Mouse (Mus musculus) heart, postnatal 25 days (tissue): ENCODE measurements around the gene Gm3776. TPM values are rescaled to one million over a fixed set of nuclear protein-coding genes. Genes with fewer than 3 reads are reported as not detected.
"Not testable (repeated sequence)": the region's sequence is repeated elsewhere in the genome, so short reads cannot be mapped to it uniquely, and the experiment has no call there.

Experiments
- DNase-seq: peaks from one replicate; pipeline ENCODE4 v3.0.0; 2022; ENCODE audit warnings: low spot score
- intact Hi-C: fragments of 180-260 bp; cut with DNase I; formaldehyde crosslinking; loops from one replicate; pipeline ENCODE4 v1.15.1; 2025
- total RNA-seq, 2 experiments: library from RNA; stranded (reverse); gene quantifications; 2 replicates each; pipeline ENCODE4 v1.2.3; 2021

Gene Gm3776
- total RNA-seq, 2 experiments from 2014 or later, result 0.39 to 0.89 TPM

DNA sequence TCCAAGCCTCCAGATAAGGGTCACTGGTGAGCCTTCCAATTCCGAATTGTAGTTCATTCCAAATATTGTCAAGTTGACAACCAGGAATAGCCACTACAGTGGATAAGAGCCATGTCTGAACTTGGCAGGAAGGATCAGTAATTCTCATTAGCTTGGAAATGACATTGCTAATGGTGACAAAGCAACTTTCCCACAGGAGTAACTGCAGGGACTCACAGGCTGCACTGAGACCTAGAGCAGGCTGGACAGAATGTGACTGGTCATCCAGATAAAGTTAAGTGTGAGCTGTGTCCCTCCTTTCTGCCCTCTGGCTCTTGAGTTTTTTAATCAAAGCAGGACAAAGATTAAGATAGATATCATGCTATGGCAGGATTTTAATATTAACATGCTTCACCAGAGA lies 32.1 kb downstream of the Gm3776 start:
- intact Hi-C loops, DNase-seq: not testable (repeated sequence)

- intact Hi-C loops, result loop anchor here (10.0 kb wide), 1 partner anchor 55 kb away; no protein-coding TSS in a partner anchor
- not testable (repeated sequence) for DNase-seq
These were observed 32.8 kb downstream of the Gm3776 start, which contains the start of gene Gm10639 for GRCm38 (mm10) chr9:78289723-78290122. Gene Gm10639 (plus strand): TSS chr9:78289923.

- intact Hi-C loops, result loop anchor here (10.0 kb wide), 1 partner anchor 52 kb away; no protein-coding TSS in a partner anchor
- DNase-seq, result not testable (repeated sequence)
These were observed 35.5 kb downstream of the Gm3776 start for GRCm38 (mm10) chr9:78292462-78292861.

- intact Hi-C loops, result loop anchor here (10.0 kb wide), 1 partner anchor 51 kb away; no protein-coding TSS in a partner anchor
- DNase-seq, result not testable (repeated sequence)
These were observed 36.8 kb downstream of the Gm3776 start for GRCm38 (mm10) chr9:78293683-78294082.

DNA sequence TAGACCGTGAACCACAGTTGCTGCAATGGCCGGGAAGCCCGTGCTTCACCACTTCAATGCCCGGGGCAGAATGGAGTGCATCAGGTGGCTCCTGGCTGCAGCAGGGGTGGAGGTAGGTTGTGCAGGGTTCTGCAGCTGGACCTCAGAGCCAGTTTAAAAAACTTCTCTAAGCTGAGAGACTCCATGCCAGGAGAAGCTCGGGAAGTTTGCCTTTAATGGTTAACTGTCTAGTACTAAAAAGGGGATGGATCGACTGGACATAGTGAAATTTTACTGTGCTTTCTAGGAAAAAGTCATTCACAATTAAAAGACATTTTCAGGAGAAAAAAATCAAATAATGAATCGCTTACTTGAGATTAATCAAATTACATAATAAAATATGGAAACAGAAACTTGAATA lies 37.9 kb downstream of the Gm3776 start:
- DNase-seq, result not testable (repeated sequence)
- intact Hi-C loops, result loop anchor here (10.0 kb wide), 1 partner anchor 50 kb away; no protein-coding TSS in a partner anchor

GRCm38 (mm10) chr9:78296089-78296488 lies 39.2 kb downstream of the Gm3776 start:
- not testable (repeated sequence) for DNase-seq
- intact Hi-C loops, result loop anchor here (10.0 kb wide), 1 partner anchor 49 kb away; no protein-coding TSS in a partner anchor

DNA sequence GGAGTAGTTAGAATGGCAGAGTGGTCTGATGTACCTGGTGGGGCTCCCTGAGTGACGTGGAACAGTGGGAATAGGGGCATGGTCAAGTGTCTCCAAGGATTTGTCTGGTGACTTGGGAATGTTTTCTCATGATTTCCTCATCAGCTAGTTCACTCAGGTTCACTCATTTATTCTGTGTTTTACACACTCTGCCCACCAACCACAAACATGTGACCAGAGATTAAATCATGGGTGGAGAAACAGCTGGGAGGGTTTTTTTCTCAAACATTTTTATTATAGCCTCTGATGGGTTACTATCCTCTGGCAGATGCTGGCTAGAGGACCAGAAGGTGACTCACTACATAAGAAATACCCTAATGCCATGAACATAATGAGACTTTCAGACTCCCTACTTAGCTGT lies 41.3 kb downstream of the Gm3776 start:
- no peak for DNase-seq
- intact Hi-C loops, result loop anchor here (10.0 kb wide), 1 partner anchor 47 kb away; no protein-coding TSS in a partner anchor

- intact Hi-C loops, result loop anchor here (10.0 kb wide), 1 partner anchor 46 kb away; no protein-coding TSS in a partner anchor
- not testable (repeated sequence) for DNase-seq
These were observed 42.2 kb downstream of the Gm3776 start for GRCm38 (mm10) chr9:78299143-78299542.

GRCm38 (mm10) chr9:78308122-78308521 lies 51.2 kb downstream of the Gm3776 start:
- intact Hi-C loops, DNase-seq: not testable (repeated sequence)

DNA sequence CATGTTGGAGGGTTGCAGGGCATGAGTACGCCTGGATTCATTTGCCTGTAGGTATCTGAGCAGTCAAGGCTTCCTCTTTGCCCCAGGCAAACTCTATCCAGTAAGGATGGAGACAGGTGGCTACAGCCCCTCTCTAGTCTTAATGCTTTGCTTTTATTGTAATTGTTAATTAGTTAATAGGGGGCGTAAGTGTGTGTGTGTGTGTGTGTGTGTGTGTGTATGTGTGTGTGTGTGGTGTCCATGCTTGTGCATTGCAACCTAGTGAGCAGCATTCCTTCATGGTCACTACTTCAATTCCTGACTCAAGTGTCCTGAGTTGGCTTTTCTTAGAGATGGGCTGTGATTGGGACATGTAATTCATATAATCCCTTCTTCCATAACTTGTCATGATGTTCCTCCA lies 57.8 kb downstream of the Gm3776 start, which contains the start of gene Omt2a:
TSS of gene Omt2a (minus strand) at position 101 of the 400 bp plus-strand sequence.
- no peak for DNase-seq
- intact Hi-C loops, result no loop called here

Other genes with a start within 250 kb of the Gm3776 start
- not detected for gene Gcm1, start 205.2 kb upstream of the Gm3776 start, total RNA-seq
- gene Fbxo9, start 148.1 kb upstream of the Gm3776 start, total RNA-seq, result 10 to 100 TPM; 49.2 to 51.3 TPM
- gene Ick, start 147.9 kb upstream of the Gm3776 start, total RNA-seq, result 10 to 100 TPM; 14.9 to 15.3 TPM
- gene Gsta4, start 74.4 kb upstream of the Gm3776 start, total RNA-seq, result 10 to 100 TPM; 81.4 to 87.9 TPM
- under 1 TPM in 1 of 2 experiments, not detected in 1; 0.39 TPM for gene Gsta1, start 26.5 kb upstream of the Gm3776 start, total RNA-seq
- gene Gm10639, start 32.8 kb downstream of the Gm3776 start, total RNA-seq, result not detected
- gene Omt2a, start 57.7 kb downstream of the Gm3776 start, total RNA-seq, result not detected
- gene Omt2b, start 70.5 kb downstream of the Gm3776 start, total RNA-seq, result not detected
- gene Gsta2, start 98.7 kb downstream of the Gm3776 start, total RNA-seq, result 1 to 10 TPM in 1 of 2 experiments, under 1 TPM in 1; 0.45 to 1.2 TPM
- gene Dppa5a, start 111.0 kb downstream of the Gm3776 start, total RNA-seq, result not detected
- gene Ooep, start 121.6 kb downstream of the Gm3776 start, total RNA-seq, result not detected
- not detected for gene Ddx43, start 138.6 kb downstream of the Gm3776 start, total RNA-seq
- under 1 TPM; 0.45 to 0.55 TPM for gene Cgas, start 186.1 kb downstream of the Gm3776 start, total RNA-seq
- 10 to 100 TPM; 24.5 to 25.5 TPM for gene Mto1, start 191.1 kb downstream of the Gm3776 start, total RNA-seq
- gene Gm17324, start 191.7 kb downstream of the Gm3776 start, total RNA-seq, result not detected
- 1,000 to 10,000 TPM; 1,031 to 1,197 TPM for gene Eef1a1, start 232.0 kb downstream of the Gm3776 start, total RNA-seq